Mouse (Mus musculus) testis, adult 2 months (tissue): ENCODE results near the gene Gm19402. TPM values are rescaled to one million over a fixed set of nuclear protein-coding genes. Genes with fewer than 3 reads are reported as not detected.
"Not testable (repeated sequence)": the region's sequence is repeated elsewhere in the genome, so short reads cannot be mapped to it uniquely, and the experiment has no call there.

Source experiments
- H3K27ac ChIP-seq: fragments of 200-500 bp; 2 replicates; pipeline ENCODE4 v1.5.1; 2012; ENCODE audit warnings: low read depth, low read length; ENCODE audit not compliant: control insufficient read depth, insufficient read depth
- H3K27me3 ChIP-seq: fragments of 200-500 bp; 2 replicates; pipeline ENCODE4 v1.6.1; 2012; ENCODE audit warnings: mild to moderate bottlenecking, low read length, moderate library complexity; ENCODE audit not compliant: control insufficient read depth, insufficient read depth
- H3K36me3 ChIP-seq: fragments of 200-500 bp; 2 replicates; pipeline ENCODE4 v1.6.1; 2012; ENCODE audit warnings: mild to moderate bottlenecking, low read length; ENCODE audit not compliant: control insufficient read depth, insufficient read depth
- H3K4me1 ChIP-seq: fragments of 200-500 bp; 2 replicates; pipeline ENCODE4 v1.6.1; 2012; ENCODE audit warnings: low read length; ENCODE audit not compliant: control insufficient read depth, insufficient read depth
- H3K4me3 ChIP-seq: fragments of 200-500 bp; 2 replicates; pipeline ENCODE4 v1.5.1; 2012; ENCODE audit warnings: low read depth, mild to moderate bottlenecking, low read length, moderate library complexity, mixed read lengths; ENCODE audit not compliant: control insufficient read depth
- CTCF ChIP-seq: fragments of 200-500 bp; IDR thresholded peaks from 2 replicates; pipeline ENCODE4 v1.5.1; 2012; ENCODE audit warnings: low read depth, mild to moderate bottlenecking, inconsistent platforms, low read length, moderate library complexity; ENCODE audit not compliant: control insufficient read depth, insufficient read depth, insufficient replicate concordance
- POLR2A ChIP-seq: fragments of 200-500 bp; IDR thresholded peaks from 2 replicates; pipeline ENCODE4 v1.6.1; 2012; ENCODE audit warnings: low read depth, mild to moderate bottlenecking, inconsistent platforms, low read length, moderate library complexity; ENCODE audit not compliant: control insufficient read depth
- polyA plus RNA-seq: library from polyadenylated mRNA; depleted of rRNA; stranded (reverse); fragments of >200 nt; gene quantifications from 2 replicates; pipeline ENCODE4 v1.2.3, GENCODE M21; 2012

Gene Gm19402
- polyA plus RNA-seq, 1 experiment: not detected

DNA sequence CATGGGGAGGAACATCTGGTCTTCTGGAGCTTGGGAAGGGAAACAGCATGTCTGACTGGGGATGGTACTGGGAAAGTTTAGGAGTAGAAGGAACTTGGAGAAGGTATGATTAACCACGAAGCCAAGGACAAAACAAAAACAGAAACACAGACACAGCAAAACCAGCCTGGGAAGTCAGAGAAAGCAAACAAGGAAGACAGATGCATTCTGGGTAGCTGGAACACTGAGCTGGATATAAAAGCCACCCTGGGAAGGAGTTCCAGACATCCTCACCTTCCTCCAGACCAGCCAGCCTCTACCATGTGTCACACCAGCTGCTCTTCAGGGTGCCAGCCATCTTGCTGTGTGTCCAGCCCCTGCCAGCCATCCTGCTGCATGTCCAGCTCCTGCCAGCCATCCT lies 24.9 kb upstream of the Gm19402 start, which contains the start of gene Gm10142:
Gm10142 (plus strand) TSS at position 301 of the 400 bp plus-strand sequence.
- no peaks in the 10 kb centered on the region for H3K4me1 ChIP-seq
- no peaks in the 10 kb centered on the region for H3K27me3 ChIP-seq
- H3K4me3 ChIP-seq: no peak within 1 kb of the TSS
- H3K27ac ChIP-seq: no peak within 1 kb of the TSS
- H3K36me3 ChIP-seq: no peaks in the 10 kb centered on the region
- TF ChIP-seq CTCF (no peak), POLR2A (no peak)

DNA sequence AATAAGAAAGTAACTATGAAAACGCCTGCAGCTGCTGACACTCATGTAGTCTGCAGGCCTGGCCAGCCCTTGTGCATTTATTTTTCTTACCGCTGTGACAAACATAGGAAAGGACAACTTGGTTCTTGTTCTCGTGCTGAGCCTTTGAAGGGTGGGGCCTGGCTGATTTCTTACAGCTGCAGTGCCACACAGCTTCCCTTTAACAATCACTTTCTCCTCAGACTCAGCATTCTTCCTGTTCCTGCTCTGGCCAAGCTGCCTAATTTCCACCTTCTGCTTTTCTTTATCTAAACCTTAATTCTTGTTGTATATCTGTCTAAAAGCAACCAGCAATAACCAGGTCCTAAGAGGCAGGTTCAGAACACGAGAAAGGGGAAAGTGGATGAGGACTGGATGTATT lies 23.2 kb upstream of the Gm19402 start:
- TF ChIP-seq POLR2A: no peak
- no peak for TF ChIP-seq CTCF
- H3K4me1 ChIP-seq: no peaks in the 10 kb centered on the region
- H3K27me3 ChIP-seq: no peaks in the 10 kb centered on the region
- H3K36me3 ChIP-seq: no peaks in the 10 kb centered on the region
- no peak overlapping the region for H3K27ac ChIP-seq
- H3K4me3 ChIP-seq: no peak overlapping the region

DNA sequence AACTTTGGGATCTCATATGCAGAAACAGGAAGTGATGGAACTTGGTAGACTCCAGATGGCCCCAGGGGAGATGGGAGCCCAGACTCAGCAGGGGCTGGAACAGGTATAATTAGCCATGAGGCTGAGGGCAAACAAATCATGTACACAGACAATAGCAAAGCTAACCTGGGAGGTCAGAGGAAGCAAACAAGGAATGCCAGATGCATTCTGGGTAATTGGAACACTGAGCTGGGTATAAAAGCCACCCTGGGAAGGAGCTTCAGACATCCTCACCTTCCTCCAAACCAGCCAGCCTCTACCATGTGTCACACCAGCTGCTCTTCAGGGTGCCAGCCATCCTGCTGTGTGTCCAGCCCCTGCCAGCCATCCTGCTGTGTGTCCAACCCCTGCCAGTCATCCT lies 20.6 kb upstream of the Gm19402 start, which contains the start of gene Gm10024:
Gm10024 (plus strand) TSS at position 301 of the 400 bp plus-strand sequence.
- H3K4me3 ChIP-seq, H3K27me3 ChIP-seq, H3K4me1 ChIP-seq, H3K27ac ChIP-seq, H3K36me3 ChIP-seq: not testable (repeated sequence)

DNA sequence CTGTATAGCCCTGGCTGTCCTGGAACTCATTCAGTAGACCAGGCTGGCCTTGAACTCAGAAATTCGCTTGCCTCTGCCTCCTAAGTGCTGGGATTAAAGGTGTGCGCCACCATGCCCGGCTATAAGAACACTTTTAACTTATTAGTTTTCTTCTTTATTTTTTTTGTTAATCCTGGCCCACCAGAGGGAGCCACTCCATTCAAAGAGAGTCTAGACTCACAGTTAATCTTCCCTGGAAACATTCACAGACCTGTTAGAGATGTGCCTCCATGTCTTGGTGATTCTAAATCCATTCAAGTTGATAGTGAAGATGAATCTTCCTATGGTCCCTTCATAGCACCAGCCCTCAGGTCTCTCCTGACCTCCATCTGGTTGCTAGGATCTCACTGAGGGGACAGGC lies 19.3 kb upstream of the Gm19402 start:
- Histone ChIP-seq H3K27ac (no peak overlapping the region), H3K4me1 (no peaks in the 10 kb centered on the region), H3K36me3 (no peaks in the 10 kb centered on the region), H3K4me3 (no peak overlapping the region), H3K27me3 (no peaks in the 10 kb centered on the region)
- TF ChIP-seq CTCF (no peak), POLR2A (no peak)

DNA sequence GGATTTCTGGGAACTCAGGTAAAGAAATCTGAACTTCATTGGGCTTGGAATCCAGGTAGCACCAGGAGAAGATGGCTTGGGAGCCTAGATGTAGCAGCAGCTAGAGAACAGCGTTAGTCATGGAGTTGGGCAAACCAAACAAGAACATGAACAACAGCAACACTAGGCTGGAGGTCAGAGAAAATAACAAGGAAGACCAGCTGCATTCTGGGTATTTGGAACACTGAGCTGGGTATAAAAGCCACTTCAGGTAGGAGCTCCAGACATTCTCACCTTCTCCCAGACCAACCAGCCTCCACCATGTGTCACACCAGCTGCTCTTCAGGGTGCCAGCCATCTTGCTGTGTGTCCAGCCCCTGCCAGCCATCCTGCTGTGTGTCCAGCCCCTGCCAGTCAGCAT lies 15.8 kb upstream of the Gm19402 start, which contains the start of gene Gm10272:
Gm10272 (plus strand) TSS at position 301 of the 400 bp plus-strand sequence.
- TF ChIP-seq CTCF: no peak
- TF ChIP-seq POLR2A: no peak
- Histone ChIP-seq H3K4me3 (no peak within 1 kb of the TSS), H3K27ac (no peak within 1 kb of the TSS), H3K36me3 (no peaks in the 10 kb centered on the region), H3K27me3 (no peaks in the 10 kb centered on the region), H3K4me1 (no peaks in the 10 kb centered on the region)

DNA sequence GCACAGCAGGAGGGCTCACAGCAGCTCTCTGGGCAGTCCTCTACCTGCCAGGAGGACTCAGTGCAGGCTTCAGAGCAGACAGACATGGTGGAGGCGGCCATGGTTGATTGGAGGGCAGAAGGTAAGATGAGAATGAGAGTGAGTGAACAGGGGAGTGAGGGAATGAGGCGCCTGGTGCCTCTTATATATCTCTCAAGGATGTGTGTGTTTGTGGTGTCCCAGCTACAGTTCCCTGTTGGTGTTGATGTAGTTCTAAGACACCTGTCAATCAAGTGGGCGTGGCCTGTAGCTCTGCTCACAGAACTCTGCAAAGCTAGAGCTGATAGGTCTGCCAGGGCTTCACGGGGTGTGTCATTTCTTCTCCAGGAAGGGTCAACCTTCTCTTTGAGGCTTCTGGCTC lies 6.6 kb upstream of the Gm19402 start, which contains the start of gene Gm9508:
Gm9508 (minus strand) TSS at position 101 of the 400 bp plus-strand sequence.
- H3K27ac ChIP-seq: no peak within 1 kb of the TSS
- no peaks in the 10 kb centered on the region for H3K36me3 ChIP-seq
- no peak within 1 kb of the TSS for H3K4me3 ChIP-seq
- H3K27me3 ChIP-seq: no peaks in the 10 kb centered on the region
- H3K4me1 ChIP-seq: no peaks in the 10 kb centered on the region
- no peak for TF ChIP-seq POLR2A
- TF ChIP-seq CTCF: no peak

DNA sequence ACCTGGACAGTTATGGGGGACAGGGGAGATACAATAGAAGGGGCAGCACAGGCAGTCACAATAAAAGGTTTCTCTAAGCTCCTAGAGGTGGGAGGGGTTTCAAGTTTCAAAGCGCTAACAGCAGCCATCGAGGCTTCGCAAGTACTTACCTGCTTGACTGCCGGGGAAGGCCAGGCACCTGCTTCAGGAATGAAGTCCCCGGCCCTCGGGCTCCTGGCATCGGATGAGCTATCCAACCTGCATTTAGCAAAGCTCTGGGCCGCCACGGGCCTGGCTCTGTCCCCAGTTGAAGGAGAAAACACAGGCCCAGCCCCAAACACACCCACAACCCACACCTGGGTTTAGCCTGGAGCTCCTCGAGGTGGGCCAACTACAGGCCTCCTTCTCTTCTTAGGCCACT lies 3.5 kb downstream of the Gm19402 start:
- H3K36me3 ChIP-seq: no peaks in the 10 kb centered on the region
- no peaks in the 10 kb centered on the region for H3K4me1 ChIP-seq
- no peak overlapping the region for H3K27ac ChIP-seq
- H3K4me3 ChIP-seq: no peak overlapping the region
- H3K27me3 ChIP-seq: no peaks in the 10 kb centered on the region
- TF ChIP-seq POLR2A (no peak), CTCF (no peak)

DNA sequence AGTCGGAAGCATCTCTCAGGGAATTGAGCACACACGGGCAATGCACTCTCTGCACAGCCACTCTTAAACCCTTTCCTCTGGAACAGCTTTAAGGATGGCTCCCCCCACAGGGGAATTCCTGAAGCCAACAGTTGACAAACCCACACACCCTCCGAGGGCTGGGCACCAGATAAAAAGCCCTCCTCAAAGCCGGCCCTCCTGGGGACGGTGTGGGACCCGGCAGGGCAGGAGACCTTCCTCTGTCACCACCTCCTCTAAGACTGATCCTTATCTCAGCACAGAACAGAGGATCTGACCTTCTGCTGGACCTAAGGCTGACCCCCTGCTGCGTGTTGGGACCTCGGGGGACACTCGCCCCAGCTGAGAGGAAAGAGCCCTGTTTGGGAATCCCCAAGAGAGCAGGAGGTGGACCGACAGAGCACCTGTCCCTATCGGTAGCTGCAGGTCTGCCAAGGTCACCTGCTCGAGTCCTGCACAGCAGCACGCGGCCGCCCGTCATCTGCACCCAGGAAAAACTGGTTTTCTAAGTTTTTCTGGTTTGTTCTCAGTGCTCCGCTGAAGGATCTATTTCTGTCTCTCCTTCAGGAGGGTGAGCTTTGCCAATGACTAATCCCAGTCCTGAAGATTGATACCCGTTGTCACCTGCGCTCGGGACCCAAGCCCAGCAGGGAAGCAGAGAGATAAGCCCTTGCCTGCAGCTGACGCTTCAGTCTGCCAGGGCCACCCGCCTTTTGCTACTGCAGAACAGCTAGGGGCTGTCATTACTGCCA lies 4.5 kb downstream of the Gm19402 start, which contains the start of gene Tspear:
Tspear (plus strand) TSS at position 675 of the 770 bp plus-strand sequence.
- no peak for TF ChIP-seq CTCF
- no peak for TF ChIP-seq POLR2A
- no peaks in the 10 kb centered on the region for H3K4me1 ChIP-seq
- H3K27me3 ChIP-seq: no peaks in the 10 kb centered on the region
- H3K27ac ChIP-seq: no peak within 1 kb of the TSS
- H3K36me3 ChIP-seq: no peaks in the 10 kb centered on the region
- H3K4me3 ChIP-seq: no peak within 1 kb of the TSS
